Mouse (Mus musculus) macrophage (primary cell): Measurements from ENCODE around the gene Selenoi. TPM values are rescaled to one million over a fixed set of nuclear protein-coding genes. Genes with fewer than 3 reads are reported as not detected.

Source experiments
- H3K27ac ChIP-seq: fragments of 350-480 bp; formaldehyde crosslinking; 2 replicates; pipeline ENCODE4 v1.9.0; 2021
- H3K36me3 ChIP-seq: fragments of 350-480 bp; formaldehyde crosslinking; 2 replicates; pipeline ENCODE4 v1.9.0; 2021; ENCODE audit errors: inconsistent target
- H3K4me3 ChIP-seq: fragments of 350-480 bp; formaldehyde crosslinking; 2 replicates; pipeline ENCODE4 v1.9.0; 2021; ENCODE audit errors: inconsistent target
- H3K79me2 ChIP-seq: fragments of 350-480 bp; formaldehyde crosslinking; 2 replicates; pipeline ENCODE4 v1.9.0; 2021; ENCODE audit errors: inconsistent target
- WGBS: methylation state at CpG from one replicate; pipeline ENCODE4 v1.1.7; 2026; ENCODE audit warnings: inconsistent platforms; ENCODE audit not compliant: missing documents; 5-methylcytosine and 5-hydroxymethylcytosine counted together
- polyA plus RNA-seq: library from polyadenylated mRNA; stranded (reverse); fragments of 250-400 nt; gene quantifications from 3 replicates; pipeline ENCODE4 v1.2.4, GENCODE M21; 2018; ENCODE audit warnings: inconsistent platforms

Gene Selenoi
- polyA plus RNA-seq, 1 experiment from 2014 or later = 4.8 TPM

DNA sequence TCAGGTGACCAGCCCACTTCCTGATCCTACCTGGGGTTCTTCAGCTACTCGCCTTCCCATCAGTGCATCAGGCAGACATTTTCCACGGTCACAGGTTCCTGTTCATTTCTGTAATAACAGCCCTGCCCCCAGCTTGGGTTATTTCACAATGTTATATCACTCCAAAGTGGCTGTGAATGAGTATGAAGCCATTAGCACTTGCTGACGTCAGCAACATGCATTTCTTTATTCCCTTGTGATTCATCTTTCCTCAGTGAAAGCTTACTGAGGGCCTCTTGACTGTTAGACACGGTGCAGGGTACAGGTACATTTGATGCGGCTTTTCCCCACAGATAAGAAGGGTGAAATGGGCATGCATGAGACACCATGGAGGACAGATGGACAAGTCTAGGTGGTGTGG lies 16.4 kb upstream of the Selenoi start:
- Histone ChIP-seq H3K36me3 (no peaks in the 10 kb centered on the region), H3K4me3 (no peak overlapping the region), H3K27ac (no peak overlapping the region), H3K79me2 (no peaks in the 10 kb centered on the region)
- 44% methylated on average over 5 of the region's 5 CpGs for WGBS

DNA sequence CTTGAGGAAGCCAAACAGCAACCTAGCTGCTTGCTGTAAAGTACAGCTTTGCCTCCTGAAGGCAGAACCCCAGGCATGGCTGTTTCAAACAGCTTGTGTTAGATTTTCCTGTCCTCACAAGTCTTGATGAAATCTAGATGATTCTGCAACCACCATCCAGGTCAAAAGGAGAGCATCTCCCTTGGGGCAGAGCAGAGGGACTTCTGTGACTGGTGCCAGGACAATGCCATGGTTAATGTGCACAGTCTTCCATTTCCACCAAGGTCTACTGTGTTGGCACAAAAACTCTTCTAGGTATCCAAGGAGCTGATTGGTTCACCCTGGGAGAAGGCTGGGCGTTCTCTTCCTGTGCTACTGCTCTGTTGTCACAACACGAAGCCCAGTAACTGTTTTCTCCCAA lies 12.7 kb upstream of the Selenoi start:
- WGBS = 86% methylated on average over 2 of the region's 2 CpGs
- H3K27ac ChIP-seq = no peak overlapping the region
- no peaks in the 10 kb centered on the region for H3K79me2 ChIP-seq
- no peaks in the 10 kb centered on the region for H3K36me3 ChIP-seq
- H3K4me3 ChIP-seq = no peak overlapping the region

DNA sequence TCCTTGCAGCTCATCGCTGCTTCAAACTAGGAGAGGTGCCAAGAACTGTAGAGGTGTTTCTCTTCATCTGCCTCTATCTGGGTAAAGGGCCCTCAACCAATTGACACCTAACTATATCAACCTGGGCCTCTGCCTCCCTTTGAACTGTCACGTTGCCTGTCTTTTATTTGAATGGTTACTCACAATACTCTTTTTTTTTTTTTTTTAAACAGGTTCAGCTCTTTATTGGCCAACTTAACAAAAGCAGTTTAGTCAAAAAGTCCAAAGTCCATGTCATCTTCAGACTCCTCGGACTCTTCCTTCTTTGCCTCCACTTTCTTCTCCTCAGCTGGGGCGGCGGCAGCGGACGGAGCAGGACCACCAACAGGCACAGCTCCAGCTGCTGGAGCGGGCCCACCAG lies 11.7 kb upstream of the Selenoi start:
- H3K4me3 ChIP-seq = no peak overlapping the region
- 93% methylated on average over 8 of the region's 8 CpGs for WGBS

DNA sequence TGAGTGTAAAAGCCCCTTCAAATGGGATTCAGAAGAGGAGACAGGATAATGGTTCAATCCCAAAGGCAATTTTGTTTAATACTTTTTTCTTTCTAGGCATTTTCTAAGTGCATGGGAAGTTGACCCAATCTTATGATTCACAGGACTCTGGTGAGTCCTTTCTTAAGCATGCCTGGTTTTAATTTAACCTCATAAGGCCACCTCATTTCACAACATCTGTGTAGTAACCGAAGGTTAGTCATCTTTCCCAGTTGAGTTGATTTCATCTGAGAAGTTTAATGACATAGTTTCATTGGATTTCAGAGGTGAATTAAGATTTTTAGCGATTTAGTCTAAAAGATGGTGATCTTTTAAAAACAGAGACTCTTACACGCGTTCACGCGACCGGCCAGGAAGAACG lies 9.7 kb upstream of the Selenoi start:
- Histone ChIP-seq H3K4me3 (no peak overlapping the region), H3K27ac (no peak overlapping the region), H3K79me2 (no peaks in the 10 kb centered on the region), H3K36me3 (no peaks in the 10 kb centered on the region)
- 96% methylated on average over 8 of the region's 8 CpGs for WGBS

More for the DNA sequence above, 11.7 kb upstream of the Selenoi start:
- H3K27ac ChIP-seq = no peak overlapping the region
- no peaks in the 10 kb centered on the region for H3K79me2 ChIP-seq
- no peaks in the 10 kb centered on the region for H3K36me3 ChIP-seq

DNA sequence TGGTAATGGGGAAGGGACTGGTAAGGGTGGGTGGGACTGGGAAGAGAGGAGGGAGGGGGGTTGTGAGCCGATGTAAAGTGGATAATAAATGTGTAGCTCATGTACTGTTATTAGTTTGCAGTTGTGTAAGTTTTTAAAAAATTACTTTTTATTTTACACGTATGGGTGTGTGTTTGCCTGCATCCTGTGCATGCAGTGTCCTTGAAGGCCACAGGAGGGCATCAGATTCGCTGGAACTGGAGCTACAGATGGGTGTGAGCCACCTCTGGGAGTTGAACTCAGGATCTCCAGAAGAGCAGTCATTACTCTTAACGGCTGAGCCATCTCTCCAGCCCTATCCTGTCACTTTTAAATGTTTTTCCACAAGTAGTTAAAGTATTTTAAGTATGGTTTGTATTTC lies 1.5 kb upstream of the Selenoi start:
- H3K4me3 ChIP-seq = no peak overlapping the region
- no peak overlapping the region for H3K27ac ChIP-seq
- H3K36me3 ChIP-seq = no peaks in the 10 kb centered on the region
- 98% methylated on average over 4 of the region's 4 CpGs for WGBS
- peaks cover 48% of the 10 kb centered on the region for H3K79me2 ChIP-seq

DNA sequence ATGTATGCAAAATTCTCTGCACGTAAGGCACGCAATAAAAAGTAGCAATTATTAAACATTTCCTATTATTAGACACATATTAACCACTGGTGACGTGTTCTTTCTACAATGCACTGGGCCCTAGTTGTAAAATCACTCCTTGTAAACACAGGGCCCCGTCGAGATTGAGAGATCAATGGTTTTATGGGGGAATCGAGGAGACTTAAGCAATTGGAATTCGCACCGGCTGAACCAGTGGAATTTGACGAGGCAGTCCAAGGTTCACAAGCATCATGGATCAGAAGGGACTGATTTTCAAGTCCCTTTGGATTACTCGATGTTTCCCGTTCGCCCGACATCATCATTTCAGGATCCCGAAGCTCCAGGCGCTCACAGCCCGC lies 500 bp upstream of the Selenoi start:
- 37% methylated on average over 16 of the region's 16 CpGs for WGBS
- Histone ChIP-seq H3K79me2 (peaks cover 58% of the 10 kb centered on the region), H3K36me3 (no peaks in the 10 kb centered on the region), H3K27ac (no peak overlapping the region), H3K4me3 (peak overlapping the region; percentile 77)

DNA sequence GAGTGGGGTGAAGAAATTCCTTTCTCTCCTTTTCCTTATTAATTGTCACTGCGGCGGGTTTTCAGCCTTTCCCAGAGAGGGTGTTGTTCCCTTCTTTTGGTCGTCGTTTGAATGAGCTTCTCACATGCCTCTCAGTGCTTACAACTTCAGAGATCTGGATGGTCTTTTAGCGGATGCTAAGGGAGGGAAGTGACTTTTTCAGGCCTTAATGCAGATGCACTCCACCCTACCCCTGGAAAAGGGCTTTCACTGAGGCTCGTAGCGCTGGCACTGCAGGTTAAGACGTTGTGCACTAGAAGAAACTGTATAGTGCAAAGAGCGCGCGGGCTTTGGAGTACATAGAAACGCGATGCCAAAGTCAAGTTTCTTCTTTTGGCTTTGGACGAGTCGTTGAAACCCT lies 661 bp downstream of the Selenoi start:
- Histone ChIP-seq H3K4me3 (peak overlapping the region; percentile 77), H3K36me3 (no peaks in the 10 kb centered on the region), H3K79me2 (peaks cover 69% of the 10 kb centered on the region), H3K27ac (no peak overlapping the region)
- WGBS = 3% methylated on average over 15 of the region's 15 CpGs

DNA sequence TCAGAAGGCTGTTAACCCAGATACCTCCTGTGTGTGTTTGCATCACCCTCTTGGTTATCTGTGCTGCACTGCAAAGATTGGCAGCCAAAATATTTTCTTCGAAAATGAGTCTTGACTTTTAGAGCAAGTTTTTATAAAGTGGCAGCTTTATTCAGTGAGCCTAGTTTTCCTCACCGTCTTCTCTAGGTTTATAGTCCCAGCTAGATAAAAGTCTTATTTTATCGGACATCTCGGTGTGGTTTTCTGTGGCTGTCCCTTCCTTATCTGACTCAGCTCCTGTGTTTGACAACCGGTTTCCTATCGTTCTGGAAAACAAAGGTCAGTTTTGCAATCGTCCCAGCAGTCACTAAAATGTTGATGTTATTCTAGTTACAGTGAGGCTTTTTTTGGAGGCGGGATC lies 1.6 kb downstream of the Selenoi start:
- no peak overlapping the region for H3K27ac ChIP-seq
- H3K79me2 ChIP-seq = peaks cover 78% of the 10 kb centered on the region
- H3K4me3 ChIP-seq = no peak overlapping the region
- 26% methylated on average over 8 of the region's 8 CpGs for WGBS
- no peaks in the 10 kb centered on the region for H3K36me3 ChIP-seq

DNA sequence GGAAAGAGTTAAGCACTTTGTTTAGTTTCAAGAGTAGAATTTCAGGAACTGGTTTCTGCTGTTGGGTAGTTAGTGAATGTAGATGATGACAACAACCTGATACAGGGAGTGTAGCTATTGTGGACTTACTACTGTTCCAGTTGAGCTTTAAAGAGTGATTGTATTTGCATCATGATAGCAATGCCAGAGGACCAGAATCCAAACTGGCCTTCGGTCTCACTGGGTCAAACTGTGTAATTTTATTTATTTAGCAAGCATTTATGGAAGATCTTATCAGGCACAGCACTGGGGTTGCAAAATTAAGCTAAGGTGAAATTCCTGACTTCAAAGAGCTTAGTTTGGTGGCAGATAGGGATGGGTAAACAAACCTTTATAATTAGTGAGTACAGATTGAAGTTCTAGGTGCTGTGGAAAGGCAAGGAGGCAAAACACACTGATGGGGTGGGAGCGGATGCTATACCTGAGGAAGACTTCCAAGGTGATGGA lies 3.3 kb downstream of the Selenoi start:
- Histone ChIP-seq H3K27ac (no peak overlapping the region), H3K4me3 (no peak overlapping the region), H3K79me2 (peaks cover 92% of the 10 kb centered on the region), H3K36me3 (no peaks in the 10 kb centered on the region)
- 89% methylated on average over 2 of the region's 2 CpGs for WGBS

DNA sequence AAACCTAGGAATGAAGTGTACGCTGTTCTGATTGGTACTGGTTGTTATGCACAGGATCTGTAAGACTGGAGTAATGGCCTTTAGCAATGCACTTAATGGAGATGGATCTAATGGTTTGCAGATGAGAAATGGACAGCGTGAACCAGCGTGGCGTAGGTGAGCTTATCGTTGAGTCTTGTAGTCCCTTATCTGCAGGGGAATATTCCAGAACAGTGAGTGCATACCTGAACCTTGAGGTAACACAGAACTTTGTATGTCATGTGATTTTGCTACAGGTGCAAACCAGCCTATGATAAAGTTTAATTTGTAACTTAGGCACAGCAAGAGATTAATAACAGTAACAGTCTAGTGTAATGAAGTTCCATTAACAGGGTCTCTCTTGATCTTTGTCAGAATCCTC lies 6.2 kb downstream of the Selenoi start:
- peaks cover 100% of the 10 kb centered on the region for H3K79me2 ChIP-seq
- H3K36me3 ChIP-seq = no peaks in the 10 kb centered on the region
- no peak overlapping the region for H3K27ac ChIP-seq
- no peak overlapping the region for H3K4me3 ChIP-seq
- over 99% methylated on average over 5 of the region's 5 CpGs for WGBS

DNA sequence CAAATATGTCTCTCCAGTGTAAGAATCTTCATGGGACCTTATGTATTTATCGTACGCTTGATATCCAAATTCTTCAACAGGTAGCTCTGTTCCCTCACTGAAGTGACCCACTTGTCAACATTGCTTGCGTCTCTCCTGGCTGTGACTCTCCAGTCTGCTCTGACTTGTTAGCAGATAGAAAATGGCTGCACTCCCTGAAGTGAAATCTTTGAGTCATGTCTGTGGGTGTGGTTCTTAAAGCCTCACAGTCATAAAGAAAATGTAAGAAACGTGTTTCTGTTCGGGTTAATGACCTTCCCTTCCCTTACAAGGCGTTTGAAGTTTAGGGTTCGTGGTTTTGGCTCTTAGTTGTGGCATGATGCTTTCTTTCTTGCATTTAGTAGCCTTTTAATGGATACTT lies 8.2 kb downstream of the Selenoi start:
- Histone ChIP-seq H3K4me3 (no peak overlapping the region), H3K27ac (no peak overlapping the region), H3K79me2 (peaks cover 100% of the 10 kb centered on the region), H3K36me3 (no peaks in the 10 kb centered on the region)
- 74% methylated on average over 7 of the region's 7 CpGs for WGBS

DNA sequence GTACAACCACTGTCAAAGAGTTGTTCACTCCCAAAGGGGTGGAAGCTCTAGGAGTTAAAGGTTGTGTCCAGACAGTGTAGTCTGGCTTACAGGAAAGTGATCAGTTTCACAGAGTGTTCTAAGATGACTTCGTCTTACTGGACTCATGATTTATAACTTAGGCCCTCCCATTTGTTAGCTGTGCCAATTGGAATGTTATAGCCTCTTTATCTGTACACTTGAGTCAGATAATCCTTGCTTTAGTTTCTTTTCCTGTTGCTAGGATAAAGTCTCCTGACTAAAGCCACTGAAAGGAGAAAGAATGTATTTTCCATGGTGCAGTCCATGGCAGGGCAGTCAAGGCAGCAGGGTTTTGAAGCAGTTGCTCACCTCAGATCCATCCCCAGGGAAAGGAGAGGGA lies 10.0 kb downstream of the Selenoi start:
- 95% methylated on average over 1 of the region's 1 CpGs for WGBS
- Histone ChIP-seq H3K36me3 (no peaks in the 10 kb centered on the region), H3K4me3 (no peak overlapping the region), H3K27ac (no peak overlapping the region), H3K79me2 (peaks cover 90% of the 10 kb centered on the region)

DNA sequence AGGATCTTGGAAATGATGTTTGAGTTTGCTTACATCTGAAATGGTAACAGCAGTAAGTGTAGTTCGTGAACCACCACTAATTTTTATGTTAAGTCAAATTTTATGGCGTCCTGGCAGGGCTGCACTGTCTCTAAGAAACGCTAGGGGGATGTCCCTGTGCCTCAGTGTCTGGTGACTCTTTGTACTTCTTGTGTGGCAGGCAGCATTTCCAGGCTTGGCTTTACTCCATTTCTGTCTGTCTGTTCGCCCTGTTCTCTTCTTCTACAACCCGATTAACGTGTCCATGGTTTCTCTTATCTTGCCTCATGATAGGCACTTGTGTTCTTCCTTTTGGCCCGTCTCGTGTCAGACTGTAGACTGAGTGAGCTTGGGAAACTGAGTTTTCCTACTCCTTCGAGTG lies 11.4 kb downstream of the Selenoi start:
- 82% methylated on average over 9 of the region's 9 CpGs for WGBS
- H3K4me3 ChIP-seq = no peak overlapping the region
- H3K36me3 ChIP-seq = no peaks in the 10 kb centered on the region
- no peak overlapping the region for H3K27ac ChIP-seq
- peaks cover 77% of the 10 kb centered on the region for H3K79me2 ChIP-seq

DNA sequence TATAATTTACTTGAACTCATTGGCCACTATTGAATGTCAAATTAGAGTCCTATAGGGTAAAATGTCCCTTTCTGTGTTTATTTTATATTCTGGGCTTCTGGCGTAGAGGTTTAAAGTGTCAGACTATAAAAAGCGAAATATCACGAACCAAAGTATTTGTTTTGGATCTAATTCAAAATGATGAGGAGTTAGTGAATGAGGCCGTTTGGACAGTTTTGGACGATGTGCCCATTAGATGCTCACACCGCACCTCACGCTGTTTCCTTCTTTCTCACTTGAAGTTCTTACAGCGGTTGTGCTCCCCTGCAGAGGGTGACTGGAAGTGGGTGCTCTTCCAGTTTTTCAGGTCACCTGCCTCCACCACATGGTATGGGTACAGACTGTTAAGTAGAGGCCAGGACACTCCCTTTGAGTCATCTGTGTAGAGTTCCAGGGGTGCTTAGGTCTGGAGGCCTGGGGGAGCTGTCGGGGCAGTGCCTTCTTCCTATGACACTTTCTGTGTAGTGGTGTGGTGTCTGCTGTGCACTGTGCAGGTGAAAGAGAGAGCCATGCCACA lies 13.6 kb downstream of the Selenoi start:
- 96% methylated on average over 8 of the region's 9 CpGs for WGBS
- Histone ChIP-seq H3K4me3 (no peak overlapping the region), H3K36me3 (no peaks in the 10 kb centered on the region), H3K79me2 (peaks cover 55% of the 10 kb centered on the region), H3K27ac (no peak overlapping the region)

DNA sequence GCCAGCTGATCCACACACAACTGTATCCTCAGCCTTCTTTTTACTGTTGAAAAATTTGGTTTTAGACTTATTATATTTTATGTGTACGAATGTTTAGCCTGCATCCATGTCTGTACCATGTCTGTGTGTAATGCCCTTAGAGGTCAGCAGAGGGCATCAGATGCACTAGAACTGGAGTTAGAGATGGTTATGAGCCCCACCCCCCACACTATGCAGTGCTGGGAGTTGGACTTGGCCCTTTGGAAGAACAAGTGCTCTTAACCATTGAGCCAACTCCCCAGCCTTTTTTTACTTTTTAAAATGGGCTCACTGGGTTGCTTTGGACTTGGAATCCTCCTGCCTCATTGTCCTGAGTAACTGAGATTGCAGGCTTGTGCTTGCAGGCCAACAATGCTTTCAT lies 15.3 kb downstream of the Selenoi start:
- H3K4me3 ChIP-seq = no peak overlapping the region
- no peaks in the 10 kb centered on the region for H3K36me3 ChIP-seq
- peaks cover 38% of the 10 kb centered on the region; the same call in 1 of the 2 replicates for H3K79me2 ChIP-seq
- WGBS = 100% methylated on average over 1 of the region's 1 CpGs
- no peak overlapping the region for H3K27ac ChIP-seq
